ENCODE assay signal across 17 mouse cellular contexts in the genomic region with DNA sequence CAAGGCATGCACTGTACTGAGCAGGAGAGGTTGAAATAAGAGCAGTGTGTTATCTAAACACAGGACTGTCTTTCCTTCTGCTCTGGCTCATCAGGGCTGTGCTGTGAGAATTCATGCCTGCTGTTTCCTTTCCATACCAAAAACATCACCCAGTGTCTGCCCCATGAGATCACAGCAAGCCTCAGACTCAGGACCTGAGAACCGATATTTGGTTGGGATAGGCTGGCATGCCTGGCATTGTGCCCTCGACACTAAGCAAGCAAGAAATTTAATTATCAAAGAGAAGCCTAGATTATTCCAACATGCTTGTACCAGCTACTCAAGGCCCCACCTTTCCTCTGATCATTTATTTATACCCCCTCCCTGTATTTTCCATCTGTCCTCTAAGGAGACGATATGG. TPM values are rescaled to one million over a fixed set of nuclear protein-coding genes. Genes with fewer than 3 reads are reported as not detected.
DNase-seq lines count a peak whose midpoint lies in the region; ATAC-seq and TF ChIP-seq lines count a peak whose summit lies in the region.
"Had no signal": no experiment of that assay in that cellular context is flagged by ENCODE, and none has a peak within 500 bp of the region (broad histone marks: within the 10 kb centered on the region; RNA-seq: fewer than 3 reads in every experiment).

No protein-coding gene starts in this region.

- H3K9ac ChIP-seq in forebrain, embryonic 15.5 days (replicated peaks) = no peak overlapping the region
- H3K9ac ChIP-seq in forebrain, embryonic 11.5 days (ENCODE audit: low read length) = no peak overlapping the region
- H3K9ac ChIP-seq in limb, embryonic 12.5 days (replicated peaks) = no peak overlapping the region
- H3K9ac ChIP-seq in limb, embryonic 14.5 days (ENCODE audit: low read depth, low read length, severe bottlenecking) = no peak overlapping the region
- H3K9ac ChIP-seq: embryonic facial prominence, embryonic 15.5 days had no signal

- H3K4me1 ChIP-seq in forebrain, embryonic 15.5 days = peaks cover 13% of the 10 kb centered on the region
- no peaks in the 10 kb centered on the region for H3K4me1 ChIP-seq in forebrain, embryonic 11.5 days (replicated peaks; ENCODE audit: control insufficient read depth, insufficient read depth, low read length)
- H3K4me1 ChIP-seq in limb, embryonic 12.5 days (replicated peaks) = no peaks in the 10 kb centered on the region
- H3K4me1 ChIP-seq in limb, embryonic 10.5 days = peaks cover 8% of the 10 kb centered on the region
- peaks cover 3% of the 10 kb centered on the region for H3K4me1 ChIP-seq in embryonic facial prominence, embryonic 10.5 days
- H3K4me1 ChIP-seq in limb, embryonic 14.5 days (ENCODE audit: control insufficient read depth, insufficient read depth, low read length) = no peaks in the 10 kb centered on the region
- H3K4me1 ChIP-seq: embryonic facial prominence, embryonic 15.5 days had no signal

- no peak overlapping the region for H3K27ac ChIP-seq in forebrain, embryonic 15.5 days (replicated peaks)
- H3K27ac ChIP-seq in forebrain, embryonic 11.5 days (ENCODE audit: low read depth, low read length) = no peak overlapping the region
- no peak overlapping the region for H3K27ac ChIP-seq in limb, embryonic 12.5 days
- no peak overlapping the region for H3K27ac ChIP-seq in limb, embryonic 10.5 days
- no peak overlapping the region for H3K27ac ChIP-seq in embryonic facial prominence, embryonic 10.5 days (replicated peaks)
- no peak overlapping the region for H3K27ac ChIP-seq in limb, embryonic 14.5 days (replicated peaks; ENCODE audit: low read depth, low read length)
- H3K27ac ChIP-seq: embryonic facial prominence, embryonic 15.5 days; hindbrain, postnatal 0 days; midbrain, embryonic 10.5 days had no signal

- H3K27me3 ChIP-seq in forebrain, embryonic 15.5 days = no peaks in the 10 kb centered on the region
- no peaks in the 10 kb centered on the region for H3K27me3 ChIP-seq in forebrain, embryonic 11.5 days (ENCODE audit: control insufficient read depth, insufficient read depth, low read length)
- H3K27me3 ChIP-seq in limb, embryonic 12.5 days = no peaks in the 10 kb centered on the region
- no peaks in the 10 kb centered on the region for H3K27me3 ChIP-seq in limb, embryonic 10.5 days (ENCODE audit: low read depth, poor library complexity, severe bottlenecking)
- no peaks in the 10 kb centered on the region for H3K27me3 ChIP-seq in embryonic facial prominence, embryonic 10.5 days (replicated peaks; ENCODE audit: low read depth, poor library complexity, severe bottlenecking)
- no peaks in the 10 kb centered on the region for H3K27me3 ChIP-seq in limb, embryonic 14.5 days (ENCODE audit: control insufficient read depth, insufficient read depth, low read length)
- H3K27me3 ChIP-seq: embryonic facial prominence, embryonic 15.5 days had no signal

- H3K4me2 ChIP-seq in forebrain, embryonic 15.5 days (replicated peaks) = no peak overlapping the region
- H3K4me2 ChIP-seq in forebrain, embryonic 11.5 days (ENCODE audit: low read depth, low read length, severe bottlenecking) = no peak overlapping the region
- 0 out of 2 replicates have a peak overlapping the region, but pooled peaks have one; percentile 50 for H3K4me2 ChIP-seq in limb, embryonic 12.5 days
- H3K4me2 ChIP-seq in limb, embryonic 14.5 days (replicated peaks; ENCODE audit: low read depth, low read length, severe bottlenecking) = 0 out of 2 replicates have a peak overlapping the region, but pooled peaks have one; percentile 41

- H3K9me3 ChIP-seq in forebrain, embryonic 15.5 days = no peaks in the 10 kb centered on the region
- no peaks in the 10 kb centered on the region for H3K9me3 ChIP-seq in forebrain, embryonic 11.5 days (ENCODE audit: control insufficient read depth, low read length)
- no peaks in the 10 kb centered on the region for H3K9me3 ChIP-seq in limb, embryonic 12.5 days
- no peaks in the 10 kb centered on the region for H3K9me3 ChIP-seq in limb, embryonic 10.5 days (replicated peaks)
- H3K9me3 ChIP-seq in embryonic facial prominence, embryonic 10.5 days = no peaks in the 10 kb centered on the region
- no peaks in the 10 kb centered on the region for H3K9me3 ChIP-seq in limb, embryonic 14.5 days (ENCODE audit: control insufficient read depth, low read length)
- H3K9me3 ChIP-seq: embryonic facial prominence, embryonic 15.5 days had no signal

- no peak overlapping the region for H3K4me3 ChIP-seq in forebrain, embryonic 15.5 days
- H3K4me3 ChIP-seq in forebrain, embryonic 11.5 days (ENCODE audit: low read depth, low read length) = no peak overlapping the region
- H3K4me3 ChIP-seq in limb, embryonic 12.5 days (replicated peaks) = no peak overlapping the region
- H3K4me3 ChIP-seq in limb, embryonic 10.5 days = no peak overlapping the region; the same call in 1 of the 2 replicates
- peak overlapping the region; percentile 49; the same call in 1 of the 2 replicates for H3K4me3 ChIP-seq in embryonic facial prominence, embryonic 10.5 days
- H3K4me3 ChIP-seq in limb, embryonic 14.5 days (replicated peaks; ENCODE audit: low read length) = no peak overlapping the region
- H3K4me3 ChIP-seq: myocyte had no signal

- no peak for DNase-seq in forebrain, embryonic 11.5 days (ENCODE audit: low spot score)
- DNase-seq in limb, embryonic 10.5 days (ENCODE audit: low spot score) = no peak
- DNase-seq in embryonic facial prominence, embryonic 10.5 days (ENCODE audit: low spot score) = no peak
- no peak for DNase-seq in limb, embryonic 14.5 days (ENCODE audit: low spot score)
- no peak for DNase-seq in thymus, postnatal 0 days (ENCODE audit: low spot score)
- DNase-seq: adrenal gland, adult 8-10 months; heart, adult 11 months; layer of hippocampus, postnatal 36 days; lung, adult 2 months; lung, postnatal 4 days; thymus, postnatal 4 days had no signal

- TF ChIP-seq POLR2A in limb, embryonic 14.5 days (IDR thresholded peaks at IDR 0.05; ENCODE audit: borderline replicate concordance, extremely low read depth, insufficient read depth, insufficient read length) = no peak

- WGBS in forebrain, embryonic 15.5 days = 54% methylated on average over 3 of the region's 3 CpGs
- 85% methylated on average over 3 of the region's 3 CpGs for WGBS in forebrain, embryonic 11.5 days
- WGBS in limb, embryonic 12.5 days = 89% methylated on average over 3 of the region's 3 CpGs
- 88% methylated on average over 3 of the region's 3 CpGs for WGBS in limb, embryonic 10.5 days
- WGBS in embryonic facial prominence, embryonic 10.5 days = 84% methylated on average over 3 of the region's 3 CpGs
- WGBS in limb, embryonic 14.5 days = 84% methylated on average over 3 of the region's 3 CpGs

- 0 out of 2 replicates have a peak, but pooled peaks have one; percentile 17 for ATAC-seq in forebrain, embryonic 15.5 days (replicated peaks)
- ATAC-seq in forebrain, embryonic 11.5 days (replicated peaks; ENCODE audit: low FRiP score) = no peak
- ATAC-seq in limb, embryonic 12.5 days (ENCODE audit: insufficient number of reproducible peaks, insufficient read depth, low FRiP score, low TSS enrichment, low read depth) = no peak
- ATAC-seq in limb, embryonic 14.5 days (ENCODE audit: low FRiP score, low read depth) = no peak

- H3K36me3 ChIP-seq in forebrain, embryonic 15.5 days = no peaks in the 10 kb centered on the region
- H3K36me3 ChIP-seq in forebrain, embryonic 11.5 days (ENCODE audit: control insufficient read depth, insufficient read depth, low read length) = no peaks in the 10 kb centered on the region
- no peaks in the 10 kb centered on the region for H3K36me3 ChIP-seq in limb, embryonic 12.5 days
- H3K36me3 ChIP-seq in limb, embryonic 10.5 days = no peaks in the 10 kb centered on the region
- H3K36me3 ChIP-seq in embryonic facial prominence, embryonic 10.5 days (replicated peaks) = no peaks in the 10 kb centered on the region
- H3K36me3 ChIP-seq in limb, embryonic 14.5 days (ENCODE audit: control insufficient read depth, insufficient read depth, low read length) = no peaks in the 10 kb centered on the region
- H3K36me3 ChIP-seq: embryonic facial prominence, embryonic 15.5 days had no signal

RNA-seq across cellular contexts. Expression of gene Lyrm2, which starts 34.5 kb away (rescaled TPM):
- 136 and 137 TPM in 2 replicates for polyA plus RNA-seq in forebrain, embryonic 15.5 days (2015; fragmentation: Nextera tagmentation; extraction: Ambion mirVana)
- polyA plus RNA-seq in forebrain, embryonic 11.5 days (2014; fragmentation: Nextera tagmentation; extraction: Ambion mirVana) = 122 and 133 TPM in 2 replicates
- 139 and 147 TPM in 2 replicates for polyA plus RNA-seq in limb, embryonic 12.5 days (2016; fragmentation: Nextera tagmentation; extraction: Ambion mirVana)
- polyA plus RNA-seq in limb, embryonic 10.5 days (2016; fragmentation: Nextera tagmentation; extraction: Ambion mirVana) = 85.3 and 94.7 TPM in 2 replicates
- polyA plus RNA-seq in embryonic facial prominence, embryonic 10.5 days (2016; fragmentation: Nextera tagmentation; extraction: Ambion mirVana) = 95.6 and 112 TPM in 2 replicates
- 49.7 and 86.0 TPM in 2 replicates for polyA plus RNA-seq in limb, embryonic 14.5 days (2012; rRNA removed)
- 94.8 and 104 TPM in 2 replicates for polyA plus RNA-seq in limb, embryonic 14.5 days (2014; fragmentation: Nextera tagmentation; extraction: Ambion mirVana)
- polyA plus RNA-seq in thymus, postnatal 0 days (2015; fragmentation: Nextera tagmentation; extraction: Ambion mirVana) = 138 and 141 TPM in 2 replicates

Comparison
In these comparisons a context has a peak if more than half of its experiments do, and no peak if none do; other contexts are left out.
1. H3K4me2 ChIP-seq: peak in limb, embryonic 12.5 days (single experiment) and limb, embryonic 14.5 days (single experiment); none in forebrain, embryonic 15.5 days (single experiment) and forebrain, embryonic 11.5 days (single experiment).